16 mouse cellular contexts compared by ENCODE assay signal in genomic region chr6:120148716-120149392, GRCm38 (mm10). TPM values are rescaled to one million over a fixed set of nuclear protein-coding genes. Genes with fewer than 3 reads are reported as not detected.
DNase-seq lines count a peak whose midpoint lies in the region; ATAC-seq lines count a peak whose summit lies in the region.
"Had no signal": no experiment of that assay in that cellular context is flagged by ENCODE, and none has a peak within 500 bp of the region (broad histone marks: within the 10 kb centered on the region; RNA-seq: fewer than 3 reads in every experiment).

No protein-coding gene starts in this region.

- H3K27ac ChIP-seq in brown adipose tissue, adult 24 weeks (replicated peaks; ENCODE audit: low read depth, low read length): peak overlapping the region; percentile 94
- peak overlapping the region; percentile 85 for H3K27ac ChIP-seq in heart, embryonic 15.5 days
- H3K27ac ChIP-seq in lung, embryonic 16.5 days (ENCODE audit: low read length): peak overlapping the region; percentile 94
- no peak overlapping the region for H3K27ac ChIP-seq in forebrain, embryonic 16.5 days (ENCODE audit: low read length)
- H3K27ac ChIP-seq in hindbrain, embryonic 16.5 days (ENCODE audit: low read depth, low read length): no peak overlapping the region
- H3K27ac ChIP-seq: forebrain, embryonic 10.5 days; hindbrain, embryonic 12.5 days; neural tube, embryonic 15.5 days; stomach, postnatal 0 days had no signal

- H3K4me3 ChIP-seq in brown adipose tissue, adult 24 weeks (ENCODE audit: insufficient read depth, low read depth, low read length): no peak overlapping the region; the same call in 1 of the 2 replicates
- no peak overlapping the region for H3K4me3 ChIP-seq in heart, embryonic 15.5 days
- no peak overlapping the region for H3K4me3 ChIP-seq in lung, embryonic 16.5 days (ENCODE audit: low read length)
- no peak overlapping the region for H3K4me3 ChIP-seq in forebrain, embryonic 16.5 days (replicated peaks; ENCODE audit: low read length)
- H3K4me3 ChIP-seq in hindbrain, embryonic 16.5 days (ENCODE audit: low read length): no peak overlapping the region
- H3K4me3 ChIP-seq: forebrain, embryonic 10.5 days; hindbrain, embryonic 12.5 days; liver, embryonic 13.5 days; neural tube, embryonic 15.5 days had no signal

- DNase-seq in adrenal gland, postnatal 10 days: peak; percentile 68
- DNase-seq in adrenal gland, postnatal 25 days: no peak
- DNase-seq: kidney, adult 9 months; liver, embryonic 13.5 days; right cerebral cortex, postnatal 14 days had no signal

- 0 out of 2 replicates have a peak overlapping the region, but pooled peaks have one; percentile 16 for H3K9ac ChIP-seq in heart, embryonic 15.5 days
- H3K9ac ChIP-seq in lung, embryonic 16.5 days (ENCODE audit: low read length): 0 out of 2 replicates have a peak overlapping the region, but pooled peaks have one; percentile 33
- H3K9ac ChIP-seq in forebrain, embryonic 16.5 days (replicated peaks; ENCODE audit: low read depth, low read length): no peak overlapping the region
- H3K9ac ChIP-seq in hindbrain, embryonic 16.5 days (ENCODE audit: low read depth, low read length): no peak overlapping the region
- H3K9ac ChIP-seq: hindbrain, embryonic 12.5 days; liver, embryonic 13.5 days; neural tube, embryonic 15.5 days had no signal

- no peaks in the 10 kb centered on the region for H3K27me3 ChIP-seq in heart, embryonic 15.5 days
- H3K27me3 ChIP-seq in lung, embryonic 16.5 days (ENCODE audit: control insufficient read depth, insufficient read depth, low read depth, low read length): no peaks in the 10 kb centered on the region
- H3K27me3 ChIP-seq in forebrain, embryonic 16.5 days (replicated peaks; ENCODE audit: control insufficient read depth, insufficient read depth, low read length): no peaks in the 10 kb centered on the region
- H3K27me3 ChIP-seq in hindbrain, embryonic 16.5 days (replicated peaks; ENCODE audit: control insufficient read depth, insufficient read depth, low read length): no peaks in the 10 kb centered on the region
- H3K27me3 ChIP-seq: hindbrain, embryonic 12.5 days; liver, embryonic 13.5 days; neural tube, embryonic 15.5 days had no signal

- WGBS in heart, embryonic 15.5 days: 53% methylated on average over 12 of the region's 12 CpGs
- WGBS in lung, embryonic 16.5 days: 54% methylated on average over 12 of the region's 12 CpGs
- WGBS in forebrain, embryonic 16.5 days: 85% methylated on average over 12 of the region's 12 CpGs
- 87% methylated on average over 12 of the region's 12 CpGs for WGBS in hindbrain, embryonic 16.5 days

- H3K9me3 ChIP-seq in heart, embryonic 15.5 days (replicated peaks): no peaks in the 10 kb centered on the region
- no peaks in the 10 kb centered on the region for H3K9me3 ChIP-seq in lung, embryonic 16.5 days (ENCODE audit: control insufficient read depth, low read length)
- no peaks in the 10 kb centered on the region for H3K9me3 ChIP-seq in forebrain, embryonic 16.5 days (ENCODE audit: control insufficient read depth, low read length)
- no peaks in the 10 kb centered on the region for H3K9me3 ChIP-seq in hindbrain, embryonic 16.5 days (ENCODE audit: control insufficient read depth, low read length)
- H3K9me3 ChIP-seq: forebrain, embryonic 10.5 days; hindbrain, embryonic 12.5 days; liver, embryonic 13.5 days; neural tube, embryonic 15.5 days had no signal

- peaks cover 44% of the 10 kb centered on the region for H3K4me1 ChIP-seq in brown adipose tissue, adult 24 weeks (ENCODE audit: control insufficient read depth, insufficient read depth, insufficient read length, low read length)
- H3K4me1 ChIP-seq in heart, embryonic 15.5 days (replicated peaks): peaks cover 62% of the 10 kb centered on the region
- H3K4me1 ChIP-seq in lung, embryonic 16.5 days (replicated peaks; ENCODE audit: control insufficient read depth, insufficient read depth, low read length): peaks cover 29% of the 10 kb centered on the region
- no peaks in the 10 kb centered on the region; the same call in 1 of the 2 replicates for H3K4me1 ChIP-seq in forebrain, embryonic 16.5 days (replicated peaks; ENCODE audit: control insufficient read depth, insufficient read depth, low read length)
- H3K4me1 ChIP-seq in hindbrain, embryonic 16.5 days (ENCODE audit: control insufficient read depth, insufficient read depth, low read depth, low read length): no peaks in the 10 kb centered on the region
- H3K4me1 ChIP-seq: neural tube, embryonic 15.5 days had no signal

- ATAC-seq in heart, embryonic 15.5 days (replicated peaks; ENCODE audit: insufficient number of reproducible peaks, insufficient read depth, low FRiP score, low read depth): peak; percentile 75
- peak; percentile 83 for ATAC-seq in lung, embryonic 16.5 days (ENCODE audit: low read depth)
- ATAC-seq in forebrain, embryonic 16.5 days: no peak
- no peak for ATAC-seq in monocyte, adult 5-6 weeks (replicated peaks; ENCODE audit: insufficient number of reproducible peaks, low FRiP score, low TSS enrichment, poor library complexity, severe bottlenecking)
- ATAC-seq in hindbrain, embryonic 16.5 days: no peak
- ATAC-seq: midbrain, embryonic 16.5 days had no signal

- H3K36me3 ChIP-seq in heart, embryonic 15.5 days: no peaks in the 10 kb centered on the region
- no peaks in the 10 kb centered on the region for H3K36me3 ChIP-seq in lung, embryonic 16.5 days (ENCODE audit: control insufficient read depth, insufficient read depth, low read length)
- no peaks in the 10 kb centered on the region for H3K36me3 ChIP-seq in forebrain, embryonic 16.5 days (ENCODE audit: control insufficient read depth, insufficient read depth)
- no peaks in the 10 kb centered on the region for H3K36me3 ChIP-seq in hindbrain, embryonic 16.5 days (ENCODE audit: control insufficient read depth, insufficient read depth, low read length)
- H3K36me3 ChIP-seq: forebrain, embryonic 10.5 days; hindbrain, embryonic 12.5 days; liver, embryonic 13.5 days; neural tube, embryonic 15.5 days had no signal

- H3K4me2 ChIP-seq in heart, embryonic 15.5 days: 0 out of 2 replicates have a peak overlapping the region, but pooled peaks have one; percentile 4
- no peak overlapping the region for H3K4me2 ChIP-seq in lung, embryonic 16.5 days (ENCODE audit: low read depth, low read length)
- H3K4me2 ChIP-seq in forebrain, embryonic 16.5 days (ENCODE audit: low read length): no peak overlapping the region
- no peak overlapping the region for H3K4me2 ChIP-seq in hindbrain, embryonic 16.5 days (ENCODE audit: low read length)
- H3K4me2 ChIP-seq: hindbrain, embryonic 12.5 days; liver, embryonic 13.5 days; neural tube, embryonic 15.5 days had no signal

RNA-seq across cellular contexts. Expression of gene Ninj2, which starts 55.7 kb away (rescaled TPM):
- not detected for total RNA-seq in adrenal gland, postnatal 10 days (2021)
- not detected in 2 replicates for total RNA-seq in adrenal gland, postnatal 25 days (2021)
- polyA plus RNA-seq in brown adipose tissue, adult 24 weeks (2012; ENCODE audit: insufficient read depth, insufficient read length, missing spikeins): not detected in 2 replicates
- 0.15 TPM in 1 of 2 replicates, not detected in the other for polyA plus RNA-seq in heart, embryonic 15.5 days (2015; fragmentation: Nextera tagmentation; extraction: Ambion mirVana)
- 0.54 and 0.63 TPM in 2 replicates for polyA plus RNA-seq in lung, embryonic 16.5 days (2015; fragmentation: Nextera tagmentation; extraction: Ambion mirVana)
- not detected in 2 replicates for polyA plus RNA-seq in forebrain, embryonic 16.5 days (2015; fragmentation: Nextera tagmentation; extraction: Ambion mirVana)
- total RNA-seq in monocyte, adult 5-6 weeks (2017): 1.4 TPM in 1 of 3 replicates, not detected in the others
- not detected in 2 replicates for polyA plus RNA-seq in hindbrain, embryonic 16.5 days (2015; fragmentation: Nextera tagmentation; extraction: Ambion mirVana)
- polyA plus RNA-seq: forebrain, embryonic 10.5 days; hindbrain, embryonic 12.5 days; liver, embryonic 13.5 days; midbrain, embryonic 16.5 days; stomach, postnatal 0 days had no signal

Comparison
In these comparisons a context has a peak if more than half of its experiments do, and no peak if none do; other contexts are left out.
1. H3K27ac ChIP-seq: peak in brown adipose tissue, adult 24 weeks (single experiment), heart, embryonic 15.5 days (single experiment) and lung, embryonic 16.5 days (single experiment); none in forebrain, embryonic 16.5 days (single experiment) and hindbrain, embryonic 16.5 days (single experiment).
2. ATAC-seq: peak in heart, embryonic 15.5 days (single experiment) and lung, embryonic 16.5 days (single experiment); none in forebrain, embryonic 16.5 days (single experiment), monocyte, adult 5-6 weeks (single experiment) and hindbrain, embryonic 16.5 days (single experiment).
3. H3K9ac ChIP-seq: peak in heart, embryonic 15.5 days (single experiment) and lung, embryonic 16.5 days (single experiment); none in forebrain, embryonic 16.5 days (single experiment) and hindbrain, embryonic 16.5 days (single experiment).